Mouse (Mus musculus) stomach, postnatal 0 days (tissue): ENCODE data around the gene Sult1d1. TPM values are rescaled to one million over a fixed set of nuclear protein-coding genes. Genes with fewer than 3 reads are reported as not detected.

ENCODE experiments used
- ATAC-seq: fragments of 200-750 bp; cut with Nextera tagmentation; 2 replicates; pipeline ENCODE4 v1.8.0; 2017; ENCODE audit not compliant: low FRiP score, low TSS enrichment
- DNase-seq: peaks from one replicate; pipeline ENCODE4 v3.0.0-alpha.2; 2016; ENCODE audit warnings: low spot score
- H3K27ac ChIP-seq: fragments of 300-500 bp; sonication (generic); replicated peaks from 2 replicates; pipeline ENCODE4 v1.5.1; 2014; ENCODE audit warnings: mild to moderate bottlenecking, control low read depth
- H3K27me3 ChIP-seq: fragments of 300-500 bp; sonication (generic); 2 replicates; pipeline ENCODE4 v1.6.1; 2014; ENCODE audit warnings: low read length; ENCODE audit not compliant: control insufficient read depth, insufficient read depth
- H3K36me3 ChIP-seq: fragments of 300-500 bp; sonication (generic); 2 replicates; pipeline ENCODE4 v1.6.1; 2014; ENCODE audit warnings: low read length, mixed read lengths; ENCODE audit not compliant: control insufficient read depth, insufficient read depth
- H3K4me1 ChIP-seq: fragments of 300-500 bp; sonication (generic); replicated peaks from 2 replicates; pipeline ENCODE4 v1.6.1; 2014; ENCODE audit warnings: antibody characterized with exemption; ENCODE audit not compliant: control insufficient read depth, insufficient read depth
- H3K4me2 ChIP-seq: fragments of 300-500 bp; sonication (generic); replicated peaks from 2 replicates; pipeline ENCODE4 v1.6.1; 2014; ENCODE audit warnings: low read depth, mild to moderate bottlenecking, control low read depth, moderate library complexity
- H3K4me3 ChIP-seq: fragments of 300-500 bp; sonication (generic); 2 replicates; pipeline ENCODE4 v1.5.1; 2014; ENCODE audit warnings: low read depth, low read length, control low read depth
- H3K9ac ChIP-seq: fragments of 300-500 bp; sonication (generic); 2 replicates; pipeline ENCODE4 v1.6.1; 2014; ENCODE audit warnings: mild to moderate bottlenecking, low read length, control low read depth, mixed read lengths
- H3K9me3 ChIP-seq: fragments of 300-500 bp; sonication (generic); 2 replicates; pipeline ENCODE4 v1.6.1; 2016; ENCODE audit warnings: low read length; ENCODE audit not compliant: control insufficient read depth
- CTCF ChIP-seq: IDR thresholded peaks from 2 replicates; pipeline ENCODE4 v1.5.1; 2016; ENCODE audit warnings: antibody characterized with exemption, low read depth, mild to moderate bottlenecking, moderate library complexity
- EP300 ChIP-seq: optimal IDR thresholded peaks from 2 replicates; pipeline ENCODE3; 2016; ENCODE audit warnings: antibody characterized with exemption
- WGBS: fragments of 180-500 bp; shearing (Covaris S2); extraction: QIAGEN DNeasy Blood & Tissue Kit; methylation state at CpG from one replicate; pipeline ENCODE4 v1.1.7; 2014; 5-methylcytosine and 5-hydroxymethylcytosine counted together
- polyA plus RNA-seq: library from polyadenylated mRNA; unstranded; fragments of >200 nt; fragmentation: Nextera tagmentation; extraction: Ambion mirVana; gene quantifications from 2 replicates; pipeline ENCODE4 v1.2.1, GENCODE M21; 2015

Sult1d1 gene
- polyA plus RNA-seq, 1 experiment from 2014 or later = 44.3 TPM

- TF ChIP-seq CTCF (no peak), EP300 (no peak)
- DNase-seq = no peak
Measured at GRCm38 (mm10) chr5:87589916-87590315, 21.1 kb upstream of the Sult1d1 start.

GRCm38 (mm10) chr5:87580389-87580788, 11.6 kb upstream of the Sult1d1 start:
- Histone ChIP-seq H3K36me3 (no peaks in the 10 kb centered on the region), H3K9me3 (no peaks in the 10 kb centered on the region), H3K9ac (no peak overlapping the region), H3K27me3 (no peaks in the 10 kb centered on the region), H3K4me2 (no peak overlapping the region), H3K27ac (no peak overlapping the region), H3K4me1 (no peaks in the 10 kb centered on the region), H3K4me3 (no peak overlapping the region)
- WGBS = 51% methylated on average over 1 of the region's 1 CpGs
- ATAC-seq (no peak), DNase-seq (no peak)
- TF ChIP-seq CTCF (no peak), EP300 (no peak)

More at GRCm38 (mm10) chr5:87589916-87590315, 21.1 kb upstream of the Sult1d1 start:
- Histone ChIP-seq H3K4me2 (no peak overlapping the region), H3K4me1 (no peaks in the 10 kb centered on the region), H3K36me3 (no peaks in the 10 kb centered on the region), H3K9me3 (no peaks in the 10 kb centered on the region), H3K4me3 (no peak overlapping the region), H3K27ac (no peak overlapping the region), H3K27me3 (no peaks in the 10 kb centered on the region), H3K9ac (no peak overlapping the region)
- WGBS = 69% methylated on average over 2 of the region's 2 CpGs
- ATAC-seq = no peak

- Histone ChIP-seq H3K9ac (no peak overlapping the region), H3K9me3 (no peaks in the 10 kb centered on the region), H3K27ac (no peak overlapping the region), H3K27me3 (no peaks in the 10 kb centered on the region), H3K36me3 (no peaks in the 10 kb centered on the region), H3K4me3 (no peak overlapping the region), H3K4me2 (no peak overlapping the region), H3K4me1 (no peaks in the 10 kb centered on the region)
- no peak for DNase-seq
- 39% methylated on average over 1 of the region's 1 CpGs for WGBS
- TF ChIP-seq CTCF = no peak
- no peak for ATAC-seq
Measured at GRCm38 (mm10) chr5:87574174-87574573, 5.3 kb upstream of the Sult1d1 start.

- DNase-seq (no peak), ATAC-seq (no peak)
- no peaks in the 10 kb centered on the region for H3K4me1 ChIP-seq
- no peak overlapping the region for H3K4me2 ChIP-seq
- TF ChIP-seq CTCF (no peak), EP300 (no peak)
- WGBS = 41% methylated on average over 5 of the region's 5 CpGs
- no peaks in the 10 kb centered on the region for H3K27me3 ChIP-seq
- no peak overlapping the region for H3K9ac ChIP-seq
- H3K36me3 ChIP-seq = no peaks in the 10 kb centered on the region
- no peak overlapping the region for H3K4me3 ChIP-seq
- H3K27ac ChIP-seq = no peak overlapping the region
- H3K9me3 ChIP-seq = no peaks in the 10 kb centered on the region
Measured at GRCm38 (mm10) chr5:87573490-87573889, 4.7 kb upstream of the Sult1d1 start.

- Histone ChIP-seq H3K36me3 (no peaks in the 10 kb centered on the region), H3K27me3 (no peaks in the 10 kb centered on the region)
Measured at GRCm38 (mm10) chr5:87572781-87573180, 4.0 kb upstream of the Sult1d1 start.

GRCm38 (mm10) chr5:87567306-87567705, 1.5 kb downstream of the Sult1d1 start:
- no peaks in the 10 kb centered on the region for H3K27me3 ChIP-seq
- 75% methylated on average over 1 of the region's 1 CpGs for WGBS
- no peaks in the 10 kb centered on the region for H3K9me3 ChIP-seq
- no peaks in the 10 kb centered on the region for H3K36me3 ChIP-seq
- H3K27ac ChIP-seq = no peak overlapping the region
- DNase-seq (no peak), ATAC-seq (no peak)
- H3K4me1 ChIP-seq = no peaks in the 10 kb centered on the region
- no peak overlapping the region for H3K4me2 ChIP-seq
- no peak overlapping the region for H3K9ac ChIP-seq
- H3K4me3 ChIP-seq = no peak overlapping the region
- no peak for TF ChIP-seq EP300
- no peak for TF ChIP-seq CTCF

More at GRCm38 (mm10) chr5:87572781-87573180, 4.0 kb upstream of the Sult1d1 start:
- ATAC-seq (no peak), DNase-seq (no peak)
- H3K9ac ChIP-seq = no peak overlapping the region
- WGBS = 78% methylated on average over 6 of the region's 6 CpGs
- no peaks in the 10 kb centered on the region for H3K9me3 ChIP-seq
- TF ChIP-seq CTCF = no peak
- no peak for TF ChIP-seq EP300
- no peak overlapping the region for H3K4me3 ChIP-seq
- H3K4me2 ChIP-seq = no peak overlapping the region
- no peaks in the 10 kb centered on the region for H3K4me1 ChIP-seq
- no peak overlapping the region for H3K27ac ChIP-seq
